ENCODE assay signal across 21 mouse cellular contexts in the genomic region with DNA sequence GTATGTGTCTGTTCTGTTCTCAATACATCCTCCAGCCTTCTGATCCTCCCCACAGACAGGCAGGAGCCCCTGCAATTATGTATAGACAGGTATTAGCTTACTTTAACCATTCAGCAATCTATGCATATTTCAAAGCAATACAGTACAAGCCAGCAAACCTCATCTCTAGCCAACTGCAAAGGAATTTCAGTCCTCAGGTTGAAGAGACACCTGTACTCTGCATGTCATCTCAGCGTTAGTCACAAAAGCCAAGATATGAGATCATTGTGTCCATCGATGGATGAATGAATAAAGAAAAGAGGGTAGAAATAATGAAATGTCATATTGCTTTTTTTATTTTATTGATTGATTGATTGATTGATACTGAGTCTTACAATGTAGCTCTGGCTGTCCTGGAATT. TPM values are rescaled to one million over a fixed set of nuclear protein-coding genes. Genes with fewer than 3 reads are reported as not detected.
A peak's percentile ranks its signal among the peaks of the same experiment; 100 is the strongest.
DNase-seq lines count a peak whose midpoint lies in the region; ATAC-seq and TF ChIP-seq lines count a peak whose summit lies in the region.
"Had no signal": no experiment of that assay in that cellular context is flagged by ENCODE, and none has a peak within 500 bp of the region (broad histone marks: within the 10 kb centered on the region; RNA-seq: fewer than 3 reads in every experiment).

No protein-coding gene starts in this region.

- ATAC-seq in midbrain, embryonic 11.5 days (ENCODE audit: low FRiP score), result no peak
- ATAC-seq in midbrain, embryonic 14.5 days (ENCODE audit: low FRiP score, low TSS enrichment), result no peak
- ATAC-seq: activated CD4-positive, CD25-positive, alpha-beta regulatory T cell, adult 4 months; CD4-positive, CD25-positive, alpha-beta regulatory T cell, adult 4 months; Patski had no signal

- H3K9me3 ChIP-seq in midbrain, embryonic 11.5 days (ENCODE audit: control insufficient read depth, low read length), result no peaks in the 10 kb centered on the region
- H3K9me3 ChIP-seq in midbrain, embryonic 14.5 days (ENCODE audit: control insufficient read depth, low read length), result no peaks in the 10 kb centered on the region
- H3K9me3 ChIP-seq: G1E had no signal

- no peaks in the 10 kb centered on the region for H3K36me3 ChIP-seq in midbrain, embryonic 11.5 days (ENCODE audit: control insufficient read depth, insufficient read depth, low read length)
- no peaks in the 10 kb centered on the region for H3K36me3 ChIP-seq in midbrain, embryonic 14.5 days (ENCODE audit: control insufficient read depth, insufficient read depth, low read length)
- H3K36me3 ChIP-seq: G1E had no signal

- WGBS in midbrain, embryonic 11.5 days, result 95% methylated on average over 2 of the region's 2 CpGs
- 90% methylated on average over 2 of the region's 2 CpGs for WGBS in midbrain, embryonic 14.5 days

- no peak for TF ChIP-seq CTCF in left cerebral cortex, adult 2 months (IDR thresholded peaks at IDR 0.05)

- H3K4me3 ChIP-seq in left cerebral cortex, adult 2 months, result no peak overlapping the region
- H3K4me3 ChIP-seq in midbrain, embryonic 11.5 days (ENCODE audit: low read depth, low read length), result no peak overlapping the region
- no peak overlapping the region for H3K4me3 ChIP-seq in midbrain, embryonic 14.5 days (replicated peaks; ENCODE audit: low read depth, low read length)

- H3K9ac ChIP-seq in midbrain, embryonic 11.5 days (ENCODE audit: low read length), result no peak overlapping the region
- H3K9ac ChIP-seq in midbrain, embryonic 14.5 days (replicated peaks; ENCODE audit: low read length), result no peak overlapping the region

- intact Hi-C loops in left cerebral cortex, adult 2 months (cut with DNase I), result no loop called here

- no peak for DNase-seq in left cerebral cortex, adult 2 months (ENCODE audit: extremely low spot score in 1 of 2, low spot score in 2 of 2)
- no peak for DNase-seq in left cerebral cortex, adult 8-10 months (ENCODE audit: low spot score in 2 of 2)
- DNase-seq in midbrain, embryonic 11.5 days (ENCODE audit: low spot score, missing footprints), result peak; percentile 53
- DNase-seq in midbrain, embryonic 14.5 days, result no peak
- DNase-seq in brain, adult 2 months (ENCODE audit: low read depth, low spot score), result peak; percentile 63
- no peak for DNase-seq in adrenal gland, postnatal 10 days
- DNase-seq: adrenal gland, adult 2 months; adrenal gland, adult 8-10 months; adrenal gland, postnatal 14 days; adrenal gland, postnatal 25 days; adrenal gland, postnatal 36 days; B cell, adult 2 months; cerebellum, adult 11 months; cerebellum, adult 11-12 months; cerebellum, adult 18-20 months; cerebellum, adult 8-10 months had no signal

- H3K27me3 ChIP-seq in midbrain, embryonic 11.5 days (ENCODE audit: control insufficient read depth, insufficient read depth, low read length), result no peaks in the 10 kb centered on the region
- H3K27me3 ChIP-seq in midbrain, embryonic 14.5 days (ENCODE audit: control insufficient read depth, insufficient read depth, low read length), result no peaks in the 10 kb centered on the region
- H3K27me3 ChIP-seq: CH12.LX, Patski had no signal

- peaks cover under 1% of the 10 kb centered on the region; the same call in 1 of the 2 replicates for H3K4me1 ChIP-seq in midbrain, embryonic 11.5 days (ENCODE audit: control insufficient read depth, insufficient read depth, low read length)
- H3K4me1 ChIP-seq in midbrain, embryonic 14.5 days (ENCODE audit: control insufficient read depth, insufficient read depth, low read length), result no peaks in the 10 kb centered on the region

- H3K4me2 ChIP-seq in midbrain, embryonic 11.5 days, result no peak overlapping the region
- H3K4me2 ChIP-seq in midbrain, embryonic 14.5 days (ENCODE audit: low read length), result no peak overlapping the region

- peak overlapping the region; percentile 32; the same call in 1 of the 2 replicates for H3K27ac ChIP-seq in left cerebral cortex, adult 2 months
- no peak overlapping the region for H3K27ac ChIP-seq in midbrain, embryonic 11.5 days (ENCODE audit: low read depth, low read length)
- no peak overlapping the region for H3K27ac ChIP-seq in midbrain, embryonic 14.5 days (replicated peaks; ENCODE audit: low read depth, low read length)

RNA-seq across cellular contexts. Expression of a gene that starts 47.5 kb away (rescaled TPM):
- 100 to 1,000 TPM; 118 to 134 TPM for total RNA-seq in left cerebral cortex, adult 2 months (2021)
- total RNA-seq in left cerebral cortex, adult 8-10 months (2022), result 10 to 100 TPM; 71.5 to 88.4 (median 78.8) TPM
- polyA plus RNA-seq in midbrain, embryonic 11.5 days (2014; fragmentation: Nextera tagmentation; extraction: Ambion mirVana), result 0.53 and 0.77 TPM in 2 replicates
- 3.7 and 4.7 TPM in 2 replicates for polyA plus RNA-seq in midbrain, embryonic 14.5 days (2014; fragmentation: Nextera tagmentation; extraction: Ambion mirVana)
- 10 to 100 TPM; 10.1 to 11.7 TPM for total RNA-seq in adrenal gland, postnatal 10 days (2021)

Comparison
In these comparisons a context has a peak if more than half of its experiments do, and no peak if none do; other contexts are left out.
1. DNase-seq: peak in midbrain, embryonic 11.5 days (single experiment) and brain, adult 2 months (single experiment); none in left cerebral cortex, adult 2 months (0 of 2), left cerebral cortex, adult 8-10 months (0 of 2), midbrain, embryonic 14.5 days (single experiment) and adrenal gland, postnatal 10 days (single experiment).
2. RNA of a gene that starts 47.5 kb away (total RNA-seq): 118 to 134 TPM in left cerebral cortex, adult 2 months and 71.5 to 88.4 TPM in left cerebral cortex, adult 8-10 months; 10.1 to 11.7 TPM in adrenal gland, postnatal 10 days; every median in the first group is over 4 times any median in the second.